Mouse (Mus musculus) midbrain, postnatal 0 days (tissue): ENCODE results near the gene Fchsd2. TPM values are rescaled to one million over a fixed set of nuclear protein-coding genes. Genes with fewer than 3 reads are reported as not detected.

Experiments used
- ATAC-seq: fragments of 200-750 bp; cut with Nextera tagmentation; 2 replicates; pipeline ENCODE4 v1.8.0; 2017; ENCODE audit warnings: moderate number of reproducible peaks, mild to moderate bottlenecking, moderate TSS enrichment, moderate library complexity; ENCODE audit not compliant: low FRiP score
- DNase-seq: peaks from one replicate; pipeline ENCODE4 v3.0.0-alpha.2; 2015; ENCODE audit warnings: low spot score
- H3K27ac ChIP-seq: fragments of 300-500 bp; sonication (generic); 2 replicates; pipeline ENCODE4 v1.5.1; 2014; ENCODE audit warnings: low read depth, mild to moderate bottlenecking, low read length, mixed read lengths
- H3K27me3 ChIP-seq: fragments of 300-500 bp; sonication (generic); 2 replicates; pipeline ENCODE4 v1.6.1; 2014; ENCODE audit warnings: low read length, control low read depth, mixed read lengths; ENCODE audit not compliant: insufficient read depth
- H3K36me3 ChIP-seq: fragments of 300-500 bp; sonication (generic); 2 replicates; pipeline ENCODE4 v1.6.1; 2014; ENCODE audit warnings: low read length, control low read depth, mixed read lengths; ENCODE audit not compliant: insufficient read depth
- H3K4me1 ChIP-seq: fragments of 300-500 bp; sonication (generic); 2 replicates; pipeline ENCODE4 v1.6.1; 2014; ENCODE audit warnings: mild to moderate bottlenecking, control low read depth, antibody characterized with exemption, low read length, mixed read lengths; ENCODE audit not compliant: insufficient read depth
- H3K4me2 ChIP-seq: fragments of 300-500 bp; sonication (generic); 2 replicates; pipeline ENCODE4 v1.6.1; 2014; ENCODE audit warnings: low read depth, mild to moderate bottlenecking, low read length, mixed read lengths; ENCODE audit not compliant: poor library complexity, severe bottlenecking
- H3K4me3 ChIP-seq: fragments of 300-500 bp; sonication (generic); 2 replicates; pipeline ENCODE4 v1.5.1; 2014; ENCODE audit warnings: low read depth, mild to moderate bottlenecking, low read length, moderate library complexity
- H3K9ac ChIP-seq: fragments of 300-500 bp; sonication (generic); replicated peaks from 2 replicates; pipeline ENCODE4 v1.6.1; 2014; ENCODE audit warnings: mild to moderate bottlenecking, low read length, moderate library complexity, mixed read lengths; ENCODE audit not compliant: poor library complexity, severe bottlenecking
- H3K9me3 ChIP-seq: fragments of 300-500 bp; sonication (generic); 2 replicates; pipeline ENCODE4 v1.6.1; 2016; ENCODE audit warnings: low read length, control low read depth
- CTCF ChIP-seq: IDR thresholded peaks from 2 replicates; pipeline ENCODE4 v1.5.1; 2016; ENCODE audit warnings: antibody characterized with exemption, mild to moderate bottlenecking
- WGBS: fragments of 180-500 bp; shearing (Covaris S2); extraction: QIAGEN DNeasy Blood & Tissue Kit; methylation state at CpG from one replicate; pipeline ENCODE4 v1.1.7; 2014; 5-methylcytosine and 5-hydroxymethylcytosine counted together
- polyA plus RNA-seq: library from polyadenylated mRNA; unstranded; fragments of >200 nt; fragmentation: Nextera tagmentation; extraction: Ambion mirVana; gene quantifications from 2 replicates; pipeline ENCODE4 v1.2.1, GENCODE M21; 2015
- total RNA-seq: library from RNA; depleted of rRNA; stranded (reverse); fragments of >200 nt; gene quantifications from 2 replicates; pipeline ENCODE4 v1.2.3, GENCODE M21; 2014

Gene Fchsd2
- total and polyA plus RNA-seq, 2 experiments from 2014 or later, result 39.2 to 55.7 TPM

GRCm38 (mm10) chr7:101107073-101107810 lies 14.6 kb downstream of the Fchsd2 start:
- WGBS, result 17% methylated on average over 5 of the region's 5 CpGs
- Histone ChIP-seq H3K9ac (peak overlapping the region; percentile 90), H3K4me2 (peak overlapping the region; percentile 55), H3K36me3 (no peaks in the 10 kb centered on the region), H3K4me3 (peak overlapping the region; percentile 56), H3K27me3 (no peaks in the 10 kb centered on the region), H3K9me3 (no peaks in the 10 kb centered on the region), H3K4me1 (peaks cover 7% of the 10 kb centered on the region; the same call in 1 of the 2 replicates), H3K27ac (peak overlapping the region; percentile 93)
- ATAC-seq (no peak), DNase-seq (peak; percentile 19)
- no peak for TF ChIP-seq CTCF

- DNase-seq (peak; percentile 98), ATAC-seq (peak; percentile 96)
- Histone ChIP-seq H3K27me3 (no peaks in the 10 kb centered on the region), H3K4me2 (peak overlapping the region; percentile 81), H3K36me3 (no peaks in the 10 kb centered on the region), H3K27ac (peak overlapping the region; percentile 93), H3K4me3 (peak overlapping the region; percentile 56), H3K9ac (peak overlapping the region; percentile 90), H3K9me3 (no peaks in the 10 kb centered on the region), H3K4me1 (peaks cover 7% of the 10 kb centered on the region; the same call in 1 of the 2 replicates)
- peak; percentile 83 for TF ChIP-seq CTCF
- under 1% methylated on average over 43 of the region's 75 CpGs for WGBS
Observed at GRCm38 (mm10) chr7:101107968-101108652, 15.4 kb downstream of the Fchsd2 start.

- Histone ChIP-seq H3K27ac (peak overlapping the region; percentile 93), H3K9ac (peak overlapping the region; percentile 90), H3K4me3 (peak overlapping the region; percentile 56), H3K27me3 (no peaks in the 10 kb centered on the region), H3K4me2 (peak overlapping the region; percentile 81), H3K9me3 (no peaks in the 10 kb centered on the region), H3K4me1 (peaks cover 7% of the 10 kb centered on the region; the same call in 1 of the 2 replicates), H3K36me3 (no peaks in the 10 kb centered on the region)
- WGBS, result 3% methylated on average over 6 of the region's 35 CpGs
- no peak for TF ChIP-seq CTCF
- ATAC-seq, result no peak
- no peak for DNase-seq
Observed at GRCm38 (mm10) chr7:101108653-101109005, 16.0 kb downstream of the Fchsd2 start.

- H3K27me3 ChIP-seq, result no peaks in the 10 kb centered on the region
- under 1% methylated on average over 44 of the region's 47 CpGs for WGBS
- H3K27ac ChIP-seq, result peak overlapping the region; percentile 93
- DNase-seq (peak; percentile 55), ATAC-seq (peak; percentile 18)
- H3K9me3 ChIP-seq, result no peaks in the 10 kb centered on the region
- H3K4me1 ChIP-seq, result peaks cover 7% of the 10 kb centered on the region; the same call in 1 of the 2 replicates
- peak overlapping the region; percentile 81 for H3K4me2 ChIP-seq
- no peaks in the 10 kb centered on the region for H3K36me3 ChIP-seq
- peak overlapping the region; percentile 56 for H3K4me3 ChIP-seq
- TF ChIP-seq CTCF, result no peak
- peak overlapping the region; percentile 90 for H3K9ac ChIP-seq
Observed at GRCm38 (mm10) chr7:101109006-101109855, 16.6 kb downstream of the Fchsd2 start.

- DNase-seq (peak; percentile 17), ATAC-seq (no peak)
- Histone ChIP-seq H3K4me3 (peak overlapping the region; percentile 56), H3K27me3 (no peaks in the 10 kb centered on the region), H3K4me1 (peaks cover 7% of the 10 kb centered on the region; the same call in 1 of the 2 replicates), H3K36me3 (no peaks in the 10 kb centered on the region), H3K27ac (peak overlapping the region; percentile 93), H3K9ac (peak overlapping the region; percentile 90), H3K9me3 (no peaks in the 10 kb centered on the region), H3K4me2 (peak overlapping the region; percentile 81)
- TF ChIP-seq CTCF, result no peak
- 2% methylated on average over 8 of the region's 8 CpGs for WGBS
Observed at GRCm38 (mm10) chr7:101109856-101110350, 17.2 kb downstream of the Fchsd2 start.
